Mouse (Mus musculus) heart, postnatal 25 days (tissue): ENCODE measurements at regions not wholly inside any gene's neighbourhood (a gene's known extent, or its start where the extent isn't known, plus 50 kb on each side); places are given as distances from the start of the nearest gene placed in this dataset.
A peak's percentile ranks its signal among the peaks of the same experiment; 100 is the strongest.

Experiments
- DNase-seq: peaks from one replicate; pipeline ENCODE4 v3.0.0; 2022; ENCODE audit warnings: low spot score
- intact Hi-C: fragments of 180-260 bp; cut with DNase I; formaldehyde crosslinking; loops from one replicate; pipeline ENCODE4 v1.15.1; 2025

- no peak for DNase-seq
- intact Hi-C loops, result no loop called here
Measured at GRCm38 (mm10) chr13:101238860-101239259, 405.6 kb upstream of the Slc30a5 start.

- intact Hi-C loops, result no loop called here
- DNase-seq, result no peak
Measured at GRCm38 (mm10) chr13:101237035-101237434, 403.8 kb upstream of the Slc30a5 start.

DNA sequence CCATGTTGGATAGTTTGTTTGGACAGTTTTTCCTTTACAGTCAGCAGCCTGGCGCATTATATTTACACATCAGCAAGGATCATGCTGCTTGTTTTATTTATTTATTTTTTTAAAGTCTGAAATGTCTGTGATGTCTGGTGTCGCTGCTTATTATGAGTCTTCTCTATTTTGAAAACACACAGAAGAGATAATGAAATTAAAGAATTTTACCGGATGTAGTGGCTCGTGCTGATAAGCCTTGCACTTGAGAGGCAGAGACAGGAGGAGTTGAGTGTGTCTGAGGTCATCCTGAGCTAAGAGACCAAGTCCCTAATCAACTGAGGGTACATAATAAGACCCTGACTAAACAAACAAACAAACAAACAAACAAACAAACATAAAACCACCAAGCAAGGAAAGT lies 402.6 kb upstream of the Slc30a5 start:
- no peak for DNase-seq
- intact Hi-C loops, result no loop called here

GRCm38 (mm10) chr13:101235110-101235509 lies 401.9 kb upstream of the Slc30a5 start:
- DNase-seq, result no peak
- intact Hi-C loops, result no loop called here

DNA sequence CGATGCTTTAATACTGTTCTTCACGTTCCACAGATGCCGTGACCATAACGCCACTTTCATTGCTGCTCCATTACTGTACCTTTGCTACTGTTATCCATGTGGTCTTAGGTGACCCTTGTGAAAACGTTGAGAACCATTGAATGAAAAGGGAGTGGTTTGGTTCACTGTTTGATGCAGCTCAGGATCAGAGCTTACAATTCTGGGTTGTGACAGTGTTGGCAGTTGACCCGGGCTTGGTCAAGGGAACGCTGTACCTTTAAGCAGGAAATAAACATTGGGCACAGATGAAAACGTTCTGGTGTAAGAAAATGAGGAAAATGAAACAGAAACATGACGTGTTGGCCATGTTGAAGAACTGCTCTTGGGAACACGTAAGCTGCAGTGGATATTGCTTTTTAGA lies 401.3 kb upstream of the Slc30a5 start:
- intact Hi-C loops, result no loop called here
- DNase-seq, result no peak

GRCm38 (mm10) chr13:101233843-101234281 lies 400.6 kb upstream of the Slc30a5 start:
- intact Hi-C loops, result no loop called here
- DNase-seq, result no peak

DNA sequence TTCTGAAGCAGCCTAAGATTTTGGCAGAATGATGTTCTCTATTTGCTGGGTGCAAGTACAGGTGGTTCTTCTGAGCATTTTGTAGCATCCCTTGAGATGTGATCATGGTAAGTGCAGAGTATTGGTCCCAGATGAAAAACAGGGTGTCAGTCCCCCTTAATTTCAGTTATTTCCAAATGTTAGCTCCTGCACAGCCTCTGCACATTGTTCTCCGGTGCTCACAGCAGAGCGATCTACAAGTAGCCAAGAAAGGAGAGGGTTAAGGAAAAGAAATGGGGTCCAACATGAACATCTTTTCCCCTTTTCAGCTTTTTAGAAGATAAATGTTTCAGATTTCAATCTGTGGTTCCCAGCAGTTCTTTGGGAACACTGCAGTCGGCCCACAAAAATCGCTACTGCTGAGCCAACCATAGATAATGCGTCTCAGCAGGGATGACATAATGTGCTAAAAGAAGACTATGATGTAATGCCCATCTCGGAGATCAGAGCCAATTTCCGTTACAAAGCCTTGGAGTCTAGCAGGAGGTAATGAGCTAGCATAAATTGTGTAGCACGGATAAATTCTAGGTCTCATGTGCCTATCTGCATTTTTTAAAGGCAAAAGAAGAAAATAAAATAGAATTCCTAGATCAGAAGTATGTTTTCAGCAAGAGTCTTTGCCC lies 400.1 kb upstream of the Slc30a5 start:
- intact Hi-C loops, result no loop called here
- DNase-seq, result peak; percentile 28

DNA sequence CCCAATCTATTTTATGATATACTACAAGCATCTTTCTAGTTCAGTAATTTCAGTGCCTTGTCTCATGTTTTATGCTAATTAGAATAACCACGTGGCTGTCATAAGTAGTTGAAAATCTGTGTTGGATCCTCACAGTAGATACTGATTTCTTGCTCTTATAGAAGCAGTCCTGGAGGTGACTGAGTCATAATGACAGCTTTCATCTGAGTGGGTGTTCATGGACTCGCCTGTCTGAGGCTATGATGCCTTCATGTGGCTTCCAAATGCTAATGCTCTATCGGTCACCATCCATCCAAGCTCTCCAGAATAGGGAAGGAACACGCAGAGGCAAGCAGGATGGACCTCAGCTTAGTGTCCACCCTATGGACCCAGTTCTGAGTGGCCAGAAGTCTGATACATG lies 396.6 kb upstream of the Slc30a5 start:
- intact Hi-C loops, result no loop called here
- no peak for DNase-seq

DNA sequence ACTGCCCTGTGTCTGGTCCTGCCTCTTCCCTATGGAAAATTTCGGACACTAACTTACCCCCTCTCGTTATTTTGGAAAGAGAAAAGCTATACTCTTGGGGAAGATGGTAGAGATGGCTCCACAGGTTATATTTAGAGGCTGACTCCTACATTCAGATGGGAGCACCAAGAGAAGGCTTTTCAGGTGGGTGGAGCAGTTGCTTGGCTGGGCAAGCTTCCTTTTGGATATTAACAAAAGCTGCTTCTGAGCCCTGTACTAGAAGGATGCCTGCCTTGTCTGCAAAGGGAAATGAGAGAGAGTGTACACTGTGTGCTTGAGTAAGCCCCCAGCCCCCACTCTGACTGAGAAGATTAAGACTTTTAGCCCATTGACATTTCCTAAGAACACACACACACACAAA lies 392.1 kb upstream of the Slc30a5 start:
- intact Hi-C loops, result no loop called here
- DNase-seq, result no peak

GRCm38 (mm10) chr13:101221331-101222043 lies 388.3 kb upstream of the Slc30a5 start:
- intact Hi-C loops, result no loop called here
- no peak for DNase-seq

GRCm38 (mm10) chr13:101219568-101219967 lies 386.3 kb upstream of the Slc30a5 start:
- intact Hi-C loops, result no loop called here
- no peak for DNase-seq

DNA sequence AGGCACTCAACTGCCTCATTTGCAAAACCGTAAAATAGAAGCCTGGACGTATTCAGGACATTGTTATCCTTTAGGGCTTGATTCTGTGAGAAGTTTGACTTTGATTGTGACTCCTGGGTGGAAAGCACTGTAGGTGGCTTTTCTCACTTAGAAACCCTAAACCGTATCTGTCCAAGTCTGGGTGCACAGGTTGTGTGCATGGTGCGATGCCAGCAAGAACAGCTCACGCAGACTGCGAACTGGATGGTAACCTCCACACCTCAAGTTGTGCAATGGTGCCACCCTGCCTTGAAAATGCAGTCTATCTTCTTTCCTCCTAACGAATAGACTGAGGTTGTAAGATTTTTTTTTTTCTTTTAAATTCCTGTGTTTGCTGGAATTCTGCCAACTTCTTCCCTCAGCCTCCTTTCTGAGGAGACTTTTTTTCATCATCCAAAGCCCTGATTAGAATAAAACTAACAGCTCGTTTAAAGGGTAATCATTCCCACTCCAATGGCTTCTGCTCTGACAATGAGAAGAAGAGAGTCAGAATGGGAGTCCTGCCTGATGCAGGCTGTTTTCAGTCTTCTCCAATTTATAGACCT lies 383.8 kb upstream of the Slc30a5 start:
- DNase-seq, result no peak
- intact Hi-C loops, result no loop called here

DNA sequence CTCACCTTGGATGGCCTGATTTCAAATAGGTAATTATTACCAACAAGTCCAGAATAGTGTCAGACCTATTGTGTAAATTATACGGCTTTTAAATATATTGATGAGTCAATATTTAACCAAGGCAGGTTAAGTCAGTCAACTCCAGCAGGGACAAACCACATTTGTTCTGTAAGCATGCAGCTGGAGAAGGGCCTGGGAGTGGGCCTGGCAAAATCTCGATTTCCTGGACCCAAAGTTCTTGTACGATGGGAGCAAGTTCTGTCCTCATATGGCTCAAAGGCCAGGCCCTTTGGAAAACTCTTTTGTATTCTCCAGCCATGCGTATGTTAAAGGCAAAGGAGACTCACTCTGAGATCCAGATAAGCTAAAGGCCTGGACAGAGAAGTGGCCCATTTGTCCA lies 383.2 kb upstream of the Slc30a5 start:
- DNase-seq, result no peak
- intact Hi-C loops, result no loop called here

DNA sequence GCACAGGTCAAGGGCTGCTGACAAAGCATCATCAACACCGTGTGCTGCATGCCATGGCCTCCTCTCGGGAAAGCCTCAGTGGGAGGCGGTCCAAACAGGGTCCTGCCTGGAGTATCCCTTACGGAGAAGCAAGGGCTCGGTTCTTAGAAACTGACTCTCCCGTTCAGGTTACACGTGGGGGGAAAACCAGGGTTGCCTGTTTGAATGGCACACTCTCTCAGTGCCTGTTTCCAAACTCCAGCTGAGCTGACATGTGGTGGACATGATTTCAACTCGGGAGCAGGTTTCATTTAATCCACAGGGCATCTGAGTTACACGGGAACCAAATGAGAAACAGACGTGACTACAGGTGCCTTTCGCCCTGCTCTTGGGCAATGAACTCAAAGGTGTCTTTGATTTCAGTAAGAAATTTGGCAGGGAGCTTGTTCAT lies 382.6 kb upstream of the Slc30a5 start:
- DNase-seq, result no peak
- intact Hi-C loops, result no loop called here

DNA sequence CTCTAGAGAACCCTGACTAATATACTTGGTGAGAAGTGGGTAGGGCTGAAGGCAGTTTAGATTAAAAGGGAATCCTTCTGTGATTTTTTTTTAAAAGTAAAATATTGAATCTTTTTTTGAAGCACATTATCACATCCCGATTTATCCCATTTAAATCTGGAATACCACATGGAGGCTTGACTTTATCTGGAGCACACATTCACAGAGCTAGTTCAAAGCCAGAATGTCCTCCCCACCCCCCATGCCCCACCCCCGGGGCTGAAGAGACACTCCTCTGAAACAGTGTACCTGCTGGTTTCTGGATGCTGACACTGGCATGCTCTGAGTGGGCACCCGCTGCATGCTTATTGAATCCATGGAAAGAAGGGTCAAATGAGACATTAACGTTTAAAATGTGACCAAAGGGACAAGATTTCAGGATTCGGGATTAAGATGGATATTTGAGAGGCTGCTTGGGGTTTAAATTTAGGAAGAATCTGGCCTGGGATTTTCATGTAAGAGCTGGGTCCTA lies 382.0 kb upstream of the Slc30a5 start:
- intact Hi-C loops, result no loop called here

DNA sequence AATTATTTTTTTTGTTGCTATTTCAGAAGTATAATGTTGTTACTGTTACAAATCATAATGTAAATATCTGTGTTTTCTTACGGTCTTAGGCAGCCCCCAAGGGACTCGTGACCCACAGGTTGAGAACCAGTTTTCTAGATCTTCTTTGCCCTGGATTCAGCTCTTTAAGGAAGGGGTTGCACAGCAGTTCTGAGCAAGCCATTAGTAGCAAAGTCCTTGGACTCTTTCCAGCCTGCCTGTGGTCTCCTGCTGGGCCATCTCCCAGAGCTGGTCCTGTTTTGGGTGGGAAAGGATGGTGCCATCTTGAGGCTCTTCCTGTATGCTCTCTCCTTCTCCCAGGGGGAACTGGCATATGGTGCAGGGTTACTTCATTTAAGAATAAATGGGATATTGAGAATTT lies 380.9 kb upstream of the Slc30a5 start:
- no peak for DNase-seq
- intact Hi-C loops, result no loop called here

More for the DNA sequence above, 382.0 kb upstream of the Slc30a5 start:
- no peak for DNase-seq

GRCm38 (mm10) chr13:101213121-101213916 lies 380.1 kb upstream of the Slc30a5 start:
- no peak for DNase-seq
- intact Hi-C loops, result no loop called here

GRCm38 (mm10) chr13:101212341-101212895 lies 379.2 kb upstream of the Slc30a5 start:
- DNase-seq, result no peak
- intact Hi-C loops, result no loop called here

GRCm38 (mm10) chr13:101208788-101209187 lies 375.6 kb upstream of the Slc30a5 start:
- intact Hi-C loops, result no loop called here

DNA sequence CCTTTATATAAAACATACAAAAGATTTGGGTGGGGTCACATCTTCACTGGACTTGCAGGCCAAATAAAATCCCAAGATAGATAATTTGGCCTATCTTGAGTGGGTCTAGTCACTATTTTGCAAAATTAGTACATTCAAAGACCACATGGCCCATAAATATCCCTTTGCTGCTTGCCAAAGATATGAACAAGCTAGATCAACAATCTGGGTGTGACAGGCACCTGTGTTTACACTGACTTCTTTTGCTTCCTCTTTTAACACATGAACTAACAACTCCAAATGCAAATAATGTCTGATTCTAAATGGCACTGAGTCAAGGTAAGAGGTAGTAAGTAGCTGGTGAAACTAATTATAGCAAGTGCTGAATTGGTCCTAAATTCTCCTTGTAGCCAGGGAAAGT lies 370.2 kb upstream of the Slc30a5 start:
- intact Hi-C loops, result no loop called here
- DNase-seq, result no peak

More at GRCm38 (mm10) chr13:101208788-101209187, 375.6 kb upstream of the Slc30a5 start:
- no peak for DNase-seq
